Mouse (Mus musculus) CH12.LX (cell line): ENCODE measurements around the gene Larp1.

Experiments
- CTCF ChIP-seq, 2 experiments: IDR thresholded peaks in 1 of 2; conservative IDR thresholded peaks in 1 of 2; 2 replicates each; pipeline ENCODE4 v1.5.1; 2011 to 2012; ENCODE audit warnings: low read depth in 2 of 2, low read length in 2 of 2, improper control_type of control experiment in 1 of 2, inconsistent platforms in 1 of 2, mild to moderate bottlenecking in 1 of 2, moderate library complexity in 1 of 2
- E2F4 ChIP-seq: IDR thresholded peaks from 2 replicates; pipeline ENCODE4 v1.6.1; 2011; ENCODE audit warnings: low read depth, low read length, improper control_type of control experiment; ENCODE audit not compliant: insufficient replicate concordance
- POLR2A ChIP-seq: IDR thresholded peaks from 2 replicates; pipeline ENCODE4 v1.6.1; 2011; ENCODE audit warnings: low read depth, mild to moderate bottlenecking, improper control_type of control experiment, low read length
- UBTF ChIP-seq: IDR thresholded peaks from 2 replicates; pipeline ENCODE4 v1.6.1; 2012; ENCODE audit warnings: low read depth, mild to moderate bottlenecking, inconsistent platforms, low read length, improper control_type of control experiment, moderate library complexity
- ZNF384 ChIP-seq: IDR thresholded peaks from 2 replicates; pipeline ENCODE4 v1.6.1; 2012; ENCODE audit warnings: low read depth, low read length, improper control_type of control experiment, inconsistent platforms

- TF ChIP-seq UBTF (no peak), CTCF (conservative IDR thresholded peaks at IDR 0.05 in 1 of 2, IDR thresholded peaks at IDR 0.05 in 1 of 2; ENCODE audit: low read depth in 2 of 2, low read length in 2 of 2) (no peak), E2F4 (no peak), POLR2A (no peak), ZNF384 (no peak)
Observed at GRCm38 (mm10) chr11:58042861-58043431, 34.1 kb downstream of the Larp1 start.
